Mouse (Mus musculus): Measurements from ENCODE around the gene Tekt5. TPM values are rescaled to one million over a fixed set of nuclear protein-coding genes. Genes with fewer than 3 reads are reported as not detected.

The Tekt5 gene
- total RNA-seq, 2 experiments from 2014 or later = 0.15 TPM; not detected in 1

- DNase-seq = no peak
Measured at GRCm38 (mm10) chr16:10336454-10337421, 58.6 kb downstream of the Tekt5 start.

- no peak for DNase-seq
Measured at GRCm38 (mm10) chr16:10335953-10336352, 59.3 kb downstream of the Tekt5 start.

GRCm38 (mm10) chr16:10332732-10333131 is 62.6 kb downstream of the Tekt5 start:
- no peak for DNase-seq

- DNase-seq = no peak
Measured at GRCm38 (mm10) chr16:10330586-10331495, 64.4 kb downstream of the Tekt5 start.

GRCm38 (mm10) chr16:10327563-10328333 is 67.5 kb downstream of the Tekt5 start:
- DNase-seq = no peak

- DNase-seq = no peak
Measured at GRCm38 (mm10) chr16:10319914-10320569, 75.2 kb downstream of the Tekt5 start.

- no peak for DNase-seq
Measured at GRCm38 (mm10) chr16:10317197-10317544, 78.1 kb downstream of the Tekt5 start.

- no peak for DNase-seq
Measured at GRCm38 (mm10) chr16:10316493-10317196, 78.6 kb downstream of the Tekt5 start.

GRCm38 (mm10) chr16:10313646-10314088 is 81.6 kb downstream of the Tekt5 start, which contains the start of gene Emp2:
Gene Emp2 (minus strand): TSS chr16:10313968.
- peak; percentile 72 for DNase-seq

GRCm38 (mm10) chr16:10313226-10313625 is 82.1 kb downstream of the Tekt5 start:
- peak; percentile 23 for DNase-seq

- no peak for DNase-seq
Measured at GRCm38 (mm10) chr16:10311989-10312388, 83.3 kb downstream of the Tekt5 start.

- no peak for DNase-seq
Measured at GRCm38 (mm10) chr16:10311086-10311485, 84.2 kb downstream of the Tekt5 start.

GRCm38 (mm10) chr16:10310507-10310906 is 84.8 kb downstream of the Tekt5 start:
- no peak for DNase-seq

Other genes starting within 250 kb of the Tekt5 start
- gene Rpl39l, start 225.3 kb downstream of the Tekt5 start, total RNA-seq (2021) = not detected
- gene Atf7ip2, start 202.8 kb downstream of the Tekt5 start, total RNA-seq (2021) = under 1 TPM; 0.39 to 0.73 TPM
- gene Emp2, start 81.5 kb downstream of the Tekt5 start, total RNA-seq (2021) = 10 to 100 TPM in 1 of 2 experiments, 1 to 10 TPM in 1; 9.8 to 11.6 TPM
- 10 to 100 TPM; 22.2 to 23.3 TPM for gene Nubp1, start 16.5 kb upstream of the Tekt5 start, total RNA-seq (2021)
- gene Tvp23a, start 51.9 kb upstream of the Tekt5 start, total RNA-seq (2021) = 1 to 10 TPM; 2.6 to 3.2 TPM
- gene Ciita, start 84.6 kb upstream of the Tekt5 start, total RNA-seq (2021) = 1 to 10 TPM; 1.6 to 2.8 TPM
- gene Dexi, start 147.6 kb upstream of the Tekt5 start, total RNA-seq (2021) = 10 to 100 TPM; 16.3 to 18.0 TPM
- gene Clec16a, start 149.8 kb upstream of the Tekt5 start, total RNA-seq (2021) = 10 to 100 TPM; 35.0 to 35.7 TPM

All from adrenal gland, postnatal 10 days (tissue).